Mouse (Mus musculus) testis, adult 2 months (tissue): Measurements from ENCODE around the gene Fpr2. TPM values are rescaled to one million over a fixed set of nuclear protein-coding genes. Genes with fewer than 3 reads are reported as not detected.
"Not testable (repeated sequence)": the region's sequence is repeated elsewhere in the genome, so short reads cannot be mapped to it uniquely, and the experiment has no call there.

Experiments
- H3K27ac ChIP-seq: fragments of 200-500 bp; 2 replicates; pipeline ENCODE4 v1.5.1; 2012; ENCODE audit warnings: low read depth, low read length; ENCODE audit not compliant: control insufficient read depth, insufficient read depth
- H3K27me3 ChIP-seq: fragments of 200-500 bp; 2 replicates; pipeline ENCODE4 v1.6.1; 2012; ENCODE audit warnings: mild to moderate bottlenecking, low read length, moderate library complexity; ENCODE audit not compliant: control insufficient read depth, insufficient read depth
- H3K36me3 ChIP-seq: fragments of 200-500 bp; 2 replicates; pipeline ENCODE4 v1.6.1; 2012; ENCODE audit warnings: mild to moderate bottlenecking, low read length; ENCODE audit not compliant: control insufficient read depth, insufficient read depth
- H3K4me1 ChIP-seq: fragments of 200-500 bp; 2 replicates; pipeline ENCODE4 v1.6.1; 2012; ENCODE audit warnings: low read length; ENCODE audit not compliant: control insufficient read depth, insufficient read depth
- H3K4me3 ChIP-seq: fragments of 200-500 bp; 2 replicates; pipeline ENCODE4 v1.5.1; 2012; ENCODE audit warnings: low read depth, mild to moderate bottlenecking, low read length, moderate library complexity, mixed read lengths; ENCODE audit not compliant: control insufficient read depth
- CTCF ChIP-seq: fragments of 200-500 bp; IDR thresholded peaks from 2 replicates; pipeline ENCODE4 v1.5.1; 2012; ENCODE audit warnings: low read depth, mild to moderate bottlenecking, inconsistent platforms, low read length, moderate library complexity; ENCODE audit not compliant: control insufficient read depth, insufficient read depth, insufficient replicate concordance
- POLR2A ChIP-seq: fragments of 200-500 bp; IDR thresholded peaks from 2 replicates; pipeline ENCODE4 v1.6.1; 2012; ENCODE audit warnings: low read depth, mild to moderate bottlenecking, inconsistent platforms, low read length, moderate library complexity; ENCODE audit not compliant: control insufficient read depth
- polyA plus RNA-seq: library from polyadenylated mRNA; depleted of rRNA; stranded (reverse); fragments of >200 nt; gene quantifications from 2 replicates; pipeline ENCODE4 v1.2.3, GENCODE M21; 2012; rRNA removed

Fpr2 gene
- not detected in 2 replicates for polyA plus RNA-seq

DNA sequence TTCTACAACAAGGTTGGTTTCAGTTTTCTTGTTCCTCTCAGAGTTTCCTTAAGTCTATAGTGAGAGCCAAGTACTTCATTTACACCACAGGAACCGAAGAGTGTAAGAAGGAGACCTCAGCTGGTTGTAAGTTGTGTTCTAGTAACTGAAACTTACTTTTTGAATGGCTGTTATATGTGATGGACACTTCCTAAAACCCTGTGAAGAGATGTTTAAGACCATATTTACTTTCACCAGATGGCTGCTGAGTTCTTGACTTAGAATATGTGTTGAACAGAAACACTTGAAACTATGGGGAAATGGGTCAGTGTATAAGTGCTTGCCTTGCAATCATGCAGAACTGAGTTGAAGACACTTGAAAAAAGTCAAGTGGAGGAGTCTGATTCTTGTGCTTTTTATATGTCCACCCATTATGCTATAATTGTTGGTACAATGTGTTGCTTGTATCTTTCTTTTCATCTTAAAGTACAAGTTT is at the start of gene Fpr2, which contains the start of gene Fpr3:
TSS of gene Fpr2 (plus strand) at position 51 of the 475 bp plus-strand sequence.
TSS of gene Fpr3 (plus strand) at position 79 of the 475 bp plus-strand sequence.
- Histone ChIP-seq H3K4me1 (no peaks in the 10 kb centered on the region), H3K36me3 (no peaks in the 10 kb centered on the region), H3K4me3 (no peak within 1 kb of the TSS), H3K27ac (no peak within 1 kb of the TSS), H3K27me3 (no peaks in the 10 kb centered on the region)
- TF ChIP-seq POLR2A (no peak), CTCF (no peak)

GRCm38 (mm10) chr17:17837919-17838701 is 49.5 kb upstream of the Fpr2 start:
- no peaks in the 10 kb centered on the region for H3K36me3 ChIP-seq
- peak overlapping the region; percentile 65 for H3K27ac ChIP-seq
- TF ChIP-seq CTCF (peak; percentile 55), POLR2A (peak; percentile 35; the same call in 1 of the 2 replicates)
- H3K27me3 ChIP-seq, result no peaks in the 10 kb centered on the region
- peaks cover 11% of the 10 kb centered on the region for H3K4me1 ChIP-seq
- peak overlapping the region; percentile 85 for H3K4me3 ChIP-seq

GRCm38 (mm10) chr17:17839276-17839675 is 48.3 kb upstream of the Fpr2 start:
- Histone ChIP-seq H3K27me3 (no peaks in the 10 kb centered on the region), H3K4me3 (no peak overlapping the region), H3K36me3 (no peaks in the 10 kb centered on the region), H3K4me1 (peaks cover 14% of the 10 kb centered on the region), H3K27ac (no peak overlapping the region)
- TF ChIP-seq POLR2A (no peak), CTCF (no peak)

GRCm38 (mm10) chr17:17840796-17841195 is 46.8 kb upstream of the Fpr2 start:
- peaks cover 14% of the 10 kb centered on the region for H3K4me1 ChIP-seq
- no peak for TF ChIP-seq CTCF
- H3K27me3 ChIP-seq, result no peaks in the 10 kb centered on the region
- no peak overlapping the region for H3K4me3 ChIP-seq
- H3K36me3 ChIP-seq, result no peaks in the 10 kb centered on the region
- H3K27ac ChIP-seq, result no peak overlapping the region

DNA sequence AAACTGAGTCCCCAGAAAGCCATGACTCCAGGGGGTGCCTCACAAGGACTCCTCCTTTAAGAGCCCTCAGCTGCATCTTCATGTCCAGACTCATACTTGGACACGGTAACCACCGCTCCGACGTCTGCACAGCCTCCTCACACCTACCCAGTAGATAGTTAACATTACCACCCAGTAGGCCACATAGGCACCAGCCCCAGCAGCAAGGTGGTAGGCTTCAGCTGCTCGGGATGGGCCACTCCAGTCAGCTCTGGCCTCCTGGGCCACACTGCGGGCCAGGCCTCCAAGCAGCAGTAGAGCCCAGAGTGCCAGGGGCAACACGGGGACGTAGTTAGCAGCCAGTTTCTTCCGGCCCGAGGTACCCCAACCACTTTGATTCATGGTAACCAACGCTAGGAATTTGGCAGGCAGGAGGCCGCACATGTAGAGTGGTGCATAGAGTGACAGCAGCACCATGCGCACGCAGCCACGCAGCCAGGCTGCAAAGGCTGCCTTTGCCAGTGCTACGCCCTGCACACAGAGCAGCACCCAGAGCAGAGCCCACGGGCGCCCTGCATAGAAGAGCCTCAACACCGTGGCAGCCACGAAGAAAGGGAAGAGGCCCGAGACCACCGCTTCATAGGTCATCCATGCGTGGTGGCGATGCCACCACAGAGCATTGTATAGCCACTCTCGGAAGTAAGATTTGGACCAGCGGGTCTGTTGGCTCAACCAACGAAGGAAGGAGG is 43.9 kb upstream of the Fpr2 start:
- Histone ChIP-seq H3K36me3 (no peaks in the 10 kb centered on the region), H3K27ac (no peak overlapping the region), H3K4me3 (peak overlapping the region; percentile 60), H3K4me1 (peaks cover 4% of the 10 kb centered on the region), H3K27me3 (no peaks in the 10 kb centered on the region)
- no peak for TF ChIP-seq POLR2A

DNA sequence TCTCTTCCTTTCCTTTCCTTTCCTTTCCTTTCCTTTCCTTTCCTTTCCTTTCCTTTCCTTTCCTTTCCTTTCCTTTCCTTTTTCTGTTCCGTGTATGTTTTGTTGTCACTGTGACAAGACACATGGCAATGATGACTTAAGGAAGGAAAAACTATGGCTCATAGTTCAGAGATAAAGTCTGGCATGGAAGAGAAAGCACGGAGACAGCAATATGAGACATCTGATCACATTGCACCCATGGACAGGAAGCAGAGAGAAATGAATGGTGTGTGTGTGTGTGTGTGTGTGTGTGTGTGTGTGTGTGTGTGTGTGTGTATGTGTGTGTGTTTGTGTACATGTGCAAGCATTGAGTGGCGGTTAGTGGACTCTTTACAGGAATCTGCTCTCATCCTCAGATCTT is 43.0 kb upstream of the Fpr2 start:
- not testable (repeated sequence) for H3K36me3 ChIP-seq, H3K27ac ChIP-seq, H3K27me3 ChIP-seq, H3K4me3 ChIP-seq, H3K4me1 ChIP-seq

DNA sequence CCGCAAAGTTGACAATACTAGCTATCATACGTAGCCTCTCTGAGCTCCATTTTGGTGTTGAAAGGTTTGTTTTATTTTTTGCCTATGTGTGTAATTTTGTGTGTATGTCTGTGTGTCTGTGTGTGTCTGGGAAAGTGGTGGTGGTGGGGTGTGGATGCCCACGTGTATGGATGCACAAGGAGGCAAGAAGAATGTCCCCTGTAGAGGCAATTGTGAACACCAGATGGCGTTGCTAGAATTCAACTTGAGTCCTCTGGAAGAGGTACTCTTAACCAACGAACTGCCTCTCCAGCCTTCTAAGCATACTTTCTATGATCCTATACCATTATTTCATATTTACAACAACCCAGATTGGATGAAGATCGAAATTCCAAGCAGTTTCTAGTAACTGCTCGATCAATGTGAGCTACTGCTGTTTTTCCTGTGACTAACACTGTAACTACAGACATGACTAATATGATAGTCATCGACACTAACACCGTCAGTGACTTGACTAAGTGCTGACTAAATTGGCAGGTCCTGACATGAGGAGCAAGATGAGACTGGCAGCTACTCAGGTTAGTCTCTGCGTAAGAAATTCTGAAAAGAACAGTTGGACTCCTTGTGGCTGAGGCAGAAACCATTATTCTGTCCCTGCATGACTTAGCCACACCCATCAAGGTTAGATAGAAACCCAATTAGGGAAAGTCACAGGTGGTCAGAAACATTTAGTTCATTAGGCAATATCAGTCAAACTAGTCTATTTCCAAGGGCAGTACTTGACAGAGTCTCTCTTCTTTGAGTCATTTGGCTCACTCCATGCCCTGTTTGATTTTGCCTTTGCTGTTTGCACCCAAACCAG is 42.2 kb upstream of the Fpr2 start:
- Histone ChIP-seq H3K27me3 (no peaks in the 10 kb centered on the region), H3K36me3 (no peaks in the 10 kb centered on the region)

More for the DNA sequence above, 42.2 kb upstream of the Fpr2 start:
- Histone ChIP-seq H3K27ac (no peak overlapping the region), H3K4me3 (no peak overlapping the region), H3K4me1 (peaks cover 8% of the 10 kb centered on the region)
- no peak for TF ChIP-seq POLR2A
- no peak for TF ChIP-seq CTCF
